Comparison of ENCODE assay signal across 22 mouse cellular contexts in genomic region chr2:124724827-124725480, GRCm38 (mm10).
DNase-seq lines count a peak whose midpoint lies in the region; ATAC-seq lines count a peak whose summit lies in the region.
"Had no signal": no experiment of that assay in that cellular context is flagged by ENCODE, and none has a peak within 500 bp of the region (broad histone marks: within the 10 kb centered on the region; RNA-seq: fewer than 3 reads in every experiment).

No protein-coding gene starts in this region.

- peaks cover 16% of the 10 kb centered on the region for H3K4me1 ChIP-seq in heart, embryonic 12.5 days (replicated peaks)
- peaks cover 14% of the 10 kb centered on the region for H3K4me1 ChIP-seq in kidney, embryonic 15.5 days
- no peaks in the 10 kb centered on the region for H3K4me1 ChIP-seq in embryonic facial prominence, embryonic 15.5 days
- H3K4me1 ChIP-seq: forebrain, embryonic 10.5 days; liver, embryonic 15.5 days; midbrain, embryonic 12.5 days had no signal

- no peak overlapping the region for H3K27ac ChIP-seq in heart, embryonic 12.5 days (ENCODE audit: poor library complexity, severe bottlenecking)
- no peak overlapping the region for H3K27ac ChIP-seq in kidney, embryonic 15.5 days
- no peak overlapping the region for H3K27ac ChIP-seq in embryonic facial prominence, embryonic 15.5 days (replicated peaks)
- H3K27ac ChIP-seq: forebrain, embryonic 10.5 days; kidney, postnatal 0 days; limb, embryonic 12.5 days; liver, embryonic 15.5 days; midbrain, embryonic 12.5 days had no signal

- DNase-seq in heart, adult 11 months, result peak; percentile 58
- no peak for DNase-seq in kidney, postnatal 10 days
- DNase-seq in mesoderm, embryonic 11.5 days (ENCODE audit: low read depth, low spot score), result peak; percentile 49
- no peak for DNase-seq in adrenal gland, postnatal 14 days
- no peak for DNase-seq in lung, postnatal 25 days (ENCODE audit: low spot score)
- DNase-seq: adrenal gland, postnatal 25 days; cerebellum, adult 18-20 months; cerebellum, postnatal 10 days; heart, postnatal 14 days; lung, embryonic 14.5 days; lung, postnatal 14 days had no signal

- H3K9ac ChIP-seq in heart, embryonic 12.5 days, result no peak overlapping the region
- H3K9ac ChIP-seq in kidney, embryonic 15.5 days, result no peak overlapping the region
- no peak overlapping the region for H3K9ac ChIP-seq in embryonic facial prominence, embryonic 15.5 days
- H3K9ac ChIP-seq: limb, embryonic 12.5 days; liver, embryonic 15.5 days; lung, embryonic 14.5 days; midbrain, embryonic 12.5 days had no signal

- no peak overlapping the region for H3K4me2 ChIP-seq in heart, embryonic 12.5 days
- H3K4me2 ChIP-seq in kidney, embryonic 15.5 days, result no peak overlapping the region
- H3K4me2 ChIP-seq in embryonic facial prominence, embryonic 15.5 days (replicated peaks), result no peak overlapping the region
- H3K4me2 ChIP-seq: limb, embryonic 12.5 days; liver, embryonic 15.5 days; lung, embryonic 14.5 days; midbrain, embryonic 12.5 days had no signal

- 53% methylated on average over 5 of the region's 5 CpGs for WGBS in heart, embryonic 12.5 days
- WGBS in kidney, embryonic 15.5 days, result 51% methylated on average over 5 of the region's 5 CpGs
- WGBS in embryonic facial prominence, embryonic 15.5 days, result 89% methylated on average over 5 of the region's 5 CpGs

- H3K4me3 ChIP-seq in heart, embryonic 12.5 days, result no peak overlapping the region
- H3K4me3 ChIP-seq in kidney, embryonic 15.5 days (replicated peaks), result no peak overlapping the region
- H3K4me3 ChIP-seq in embryonic facial prominence, embryonic 15.5 days (replicated peaks), result no peak overlapping the region
- H3K4me3 ChIP-seq: forebrain, embryonic 10.5 days; limb, embryonic 12.5 days; liver, embryonic 15.5 days; midbrain, embryonic 12.5 days had no signal

- H3K9me3 ChIP-seq in heart, embryonic 12.5 days (replicated peaks), result no peaks in the 10 kb centered on the region
- H3K9me3 ChIP-seq in kidney, embryonic 15.5 days (replicated peaks), result no peaks in the 10 kb centered on the region
- no peaks in the 10 kb centered on the region for H3K9me3 ChIP-seq in embryonic facial prominence, embryonic 15.5 days (replicated peaks)
- H3K9me3 ChIP-seq: forebrain, embryonic 10.5 days; limb, embryonic 12.5 days; liver, embryonic 15.5 days; midbrain, embryonic 12.5 days had no signal

- no peaks in the 10 kb centered on the region for H3K27me3 ChIP-seq in heart, embryonic 12.5 days (replicated peaks)
- H3K27me3 ChIP-seq in kidney, embryonic 15.5 days, result peaks cover 3% of the 10 kb centered on the region; the same call in 1 of the 2 replicates
- H3K27me3 ChIP-seq in embryonic facial prominence, embryonic 15.5 days, result no peaks in the 10 kb centered on the region
- H3K27me3 ChIP-seq: limb, embryonic 12.5 days; liver, embryonic 15.5 days; midbrain, embryonic 12.5 days had no signal

- ATAC-seq in heart, embryonic 12.5 days (ENCODE audit: insufficient number of reproducible peaks, low FRiP score), result no peak
- 0 out of 2 replicates have a peak, but pooled peaks have one; percentile 46 for ATAC-seq in kidney, embryonic 15.5 days (replicated peaks; ENCODE audit: low FRiP score)
- peak; percentile 43; the same call in 1 of the 2 replicates for ATAC-seq in embryonic facial prominence, embryonic 15.5 days (ENCODE audit: insufficient number of reproducible peaks, low FRiP score, low TSS enrichment, low read depth)
- ATAC-seq: CD4-positive, CD25-positive, alpha-beta regulatory T cell, adult 4 months; forebrain, embryonic 16.5 days; intestine, postnatal 0 days had no signal

- H3K36me3 ChIP-seq in heart, embryonic 12.5 days, result no peaks in the 10 kb centered on the region
- H3K36me3 ChIP-seq in kidney, embryonic 15.5 days, result no peaks in the 10 kb centered on the region
- H3K36me3 ChIP-seq in embryonic facial prominence, embryonic 15.5 days, result no peaks in the 10 kb centered on the region
- H3K36me3 ChIP-seq: forebrain, embryonic 10.5 days; limb, embryonic 12.5 days; liver, embryonic 15.5 days; midbrain, embryonic 12.5 days had no signal

Comparison
In these comparisons a context has a peak if more than half of its experiments do, and no peak if none do; other contexts are left out.
1. DNase-seq: peak in heart, adult 11 months (single experiment) and mesoderm, embryonic 11.5 days (single experiment); none in kidney, postnatal 10 days (single experiment), adrenal gland, postnatal 14 days (single experiment) and lung, postnatal 25 days (single experiment).